Mouse (Mus musculus) thymus, postnatal 0 days (tissue): ENCODE data around the gene Ehd1. TPM values are rescaled to one million over a fixed set of nuclear protein-coding genes. Genes with fewer than 3 reads are reported as not detected.
A peak's percentile ranks its signal among the peaks of the same experiment; 100 is the strongest.

ENCODE experiments used
- DNase-seq: peaks from one replicate; pipeline ENCODE4 v3.0.0-alpha.2; 2015; ENCODE audit warnings: low spot score
- polyA plus RNA-seq: library from polyadenylated mRNA; unstranded; fragments of >200 nt; fragmentation: Nextera tagmentation; extraction: Ambion mirVana; gene quantifications from 2 replicates; pipeline ENCODE4 v1.2.1, GENCODE M21; 2015

Gene Ehd1
- 29.5 and 29.9 TPM in 2 replicates for polyA plus RNA-seq

DNA sequence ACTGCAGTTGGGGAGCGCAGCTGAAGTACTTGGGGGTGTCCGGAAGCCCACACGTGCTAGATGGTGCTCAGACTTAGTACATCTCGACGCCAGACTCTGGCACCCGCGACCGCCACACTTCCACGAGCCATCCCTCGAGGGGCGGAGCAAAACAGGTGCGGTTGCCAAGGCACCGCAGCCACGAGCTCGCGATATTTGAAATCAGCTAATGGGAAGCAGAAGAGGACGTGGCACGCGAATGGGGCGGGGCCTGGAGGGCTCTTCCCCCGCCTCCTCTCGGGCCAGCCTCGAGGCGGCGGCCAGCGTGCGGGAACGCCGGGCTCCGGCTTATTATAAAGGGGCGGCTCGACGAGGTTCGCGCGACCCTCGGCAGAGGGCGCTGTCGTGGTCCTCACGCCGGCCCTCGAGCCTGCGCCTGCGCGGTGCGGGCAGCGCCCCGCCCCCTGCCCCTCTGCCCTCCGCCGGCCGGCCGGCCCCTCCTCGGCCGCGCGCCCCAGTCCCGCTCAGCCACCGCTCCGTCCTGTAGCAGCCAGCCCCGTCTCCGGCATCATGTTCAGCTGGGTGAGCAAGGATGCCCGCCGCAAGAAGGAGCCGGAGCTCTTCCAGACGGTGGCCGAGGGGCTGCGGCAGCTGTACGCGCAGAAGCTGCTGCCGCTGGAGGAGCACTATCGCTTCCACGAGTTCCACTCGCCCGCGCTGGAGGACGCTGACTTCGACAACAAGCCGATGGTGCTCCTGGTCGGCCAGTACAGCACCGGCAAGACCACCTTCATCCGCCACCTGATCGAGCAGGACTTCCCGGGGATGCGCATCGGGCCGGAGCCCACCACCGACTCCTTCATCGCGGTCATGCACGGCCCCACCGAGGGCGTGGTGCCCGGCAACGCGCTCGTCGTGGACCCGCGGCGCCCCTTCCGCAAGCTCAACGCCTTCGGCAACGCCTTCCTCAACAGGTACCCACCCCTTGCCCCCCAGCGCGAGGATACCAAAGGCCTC is at the start of gene Ehd1:
Ehd1 (plus strand) TSS at position 300 of the 996 bp plus-strand sequence.
- DNase-seq = peak; percentile 95

DNA sequence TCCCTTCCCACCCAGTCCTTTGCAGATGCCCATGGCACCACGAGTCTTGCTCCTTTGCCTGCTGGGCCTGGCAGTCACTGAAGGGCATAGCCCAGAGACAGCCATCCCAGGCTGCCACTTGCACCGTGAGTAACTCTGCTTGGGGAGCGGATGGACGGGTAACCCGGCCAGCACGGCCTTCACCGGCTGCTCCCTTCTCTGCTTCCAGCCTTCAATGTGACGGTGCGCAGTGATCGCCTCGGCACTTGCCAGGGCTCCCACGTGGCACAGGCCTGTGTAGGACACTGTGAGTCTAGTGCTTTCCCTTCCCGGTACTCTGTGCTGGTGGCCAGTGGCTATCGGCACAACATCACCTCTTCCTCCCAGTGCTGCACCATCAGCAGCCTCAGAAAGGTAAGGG is 49.8 kb upstream of the Ehd1 start:
- DNase-seq = no peak

GRCm38 (mm10) chr19:6227864-6228263 is 48.7 kb upstream of the Ehd1 start:
- no peak for DNase-seq

DNA sequence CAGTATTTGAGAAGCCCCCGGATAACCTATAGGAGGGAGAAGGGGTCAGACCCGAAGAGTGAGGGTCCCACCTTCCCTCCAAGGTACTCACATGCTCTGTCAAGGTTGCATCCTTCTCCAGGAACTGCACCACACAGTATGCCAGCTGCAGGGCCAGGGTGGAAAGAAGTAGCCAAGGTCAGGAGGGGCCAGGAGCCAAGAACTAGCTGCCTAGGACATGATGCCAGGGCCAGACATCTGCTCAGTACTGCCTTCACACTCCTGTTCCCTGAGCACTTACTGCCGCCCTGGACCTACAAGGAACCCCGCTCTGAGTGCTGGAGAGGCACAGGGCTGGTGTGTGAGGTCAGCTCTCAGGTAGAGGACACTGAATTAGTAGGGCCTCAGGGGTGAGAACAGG is 46.1 kb upstream of the Ehd1 start:
- DNase-seq = no peak

DNA sequence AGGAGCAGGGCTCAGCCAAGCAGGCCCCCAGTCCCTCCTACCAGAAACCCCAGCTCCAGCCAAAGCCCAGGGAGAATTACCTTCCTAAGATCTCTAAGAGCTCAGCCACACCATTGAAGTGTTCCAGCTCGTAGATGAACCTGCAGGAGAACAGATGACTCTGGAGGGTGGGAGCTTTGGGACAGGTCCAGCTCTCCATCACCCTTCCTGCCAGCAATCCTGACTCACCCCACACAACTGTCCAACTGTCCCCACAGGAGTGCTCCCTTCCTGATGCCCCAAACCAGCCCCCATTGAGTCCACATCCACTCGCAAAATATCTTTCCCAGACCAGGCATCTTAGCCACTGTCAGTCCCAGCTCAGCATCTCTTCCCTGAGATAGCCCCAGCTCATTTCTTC is 45.5 kb upstream of the Ehd1 start:
- no peak for DNase-seq

GRCm38 (mm10) chr19:6233647-6234046 is 42.9 kb upstream of the Ehd1 start:
- DNase-seq = no peak

DNA sequence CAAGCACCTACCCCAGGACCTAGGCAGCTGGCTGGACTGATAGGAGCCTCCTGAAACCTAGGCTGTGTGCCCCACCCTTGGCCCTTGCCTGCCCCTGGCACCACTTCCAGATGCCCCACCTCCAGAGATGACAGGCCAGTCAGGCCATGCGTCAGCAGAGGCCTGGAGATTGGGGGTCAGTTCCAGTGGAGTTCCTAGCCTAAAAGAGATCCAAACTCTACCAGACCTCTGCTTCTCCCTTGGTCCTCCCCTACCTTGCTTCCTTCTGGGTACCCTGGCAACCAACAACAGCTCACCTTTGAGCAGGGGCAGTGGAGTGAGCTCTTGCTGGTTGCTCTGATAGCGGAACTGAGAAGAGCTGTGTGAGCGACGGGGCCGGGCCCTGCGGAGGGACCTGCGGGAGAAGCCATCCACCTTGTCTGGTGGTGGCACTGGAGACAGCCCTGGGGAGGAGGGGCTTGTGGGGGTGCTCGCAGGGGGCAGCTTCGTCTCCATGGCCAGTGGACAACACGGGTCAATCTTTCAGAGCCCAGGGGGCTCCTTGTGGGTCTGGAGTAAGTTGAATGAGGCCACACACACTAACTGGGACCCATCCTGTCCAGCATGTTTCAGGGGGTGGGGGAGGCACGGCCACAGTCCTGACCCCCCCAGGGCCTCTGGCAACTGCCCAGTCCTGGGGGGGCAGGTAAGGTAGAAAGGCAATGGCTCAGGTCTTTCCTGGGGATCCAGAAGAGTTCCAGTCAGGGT is 42.0 kb upstream of the Ehd1 start:
- no peak for DNase-seq

DNA sequence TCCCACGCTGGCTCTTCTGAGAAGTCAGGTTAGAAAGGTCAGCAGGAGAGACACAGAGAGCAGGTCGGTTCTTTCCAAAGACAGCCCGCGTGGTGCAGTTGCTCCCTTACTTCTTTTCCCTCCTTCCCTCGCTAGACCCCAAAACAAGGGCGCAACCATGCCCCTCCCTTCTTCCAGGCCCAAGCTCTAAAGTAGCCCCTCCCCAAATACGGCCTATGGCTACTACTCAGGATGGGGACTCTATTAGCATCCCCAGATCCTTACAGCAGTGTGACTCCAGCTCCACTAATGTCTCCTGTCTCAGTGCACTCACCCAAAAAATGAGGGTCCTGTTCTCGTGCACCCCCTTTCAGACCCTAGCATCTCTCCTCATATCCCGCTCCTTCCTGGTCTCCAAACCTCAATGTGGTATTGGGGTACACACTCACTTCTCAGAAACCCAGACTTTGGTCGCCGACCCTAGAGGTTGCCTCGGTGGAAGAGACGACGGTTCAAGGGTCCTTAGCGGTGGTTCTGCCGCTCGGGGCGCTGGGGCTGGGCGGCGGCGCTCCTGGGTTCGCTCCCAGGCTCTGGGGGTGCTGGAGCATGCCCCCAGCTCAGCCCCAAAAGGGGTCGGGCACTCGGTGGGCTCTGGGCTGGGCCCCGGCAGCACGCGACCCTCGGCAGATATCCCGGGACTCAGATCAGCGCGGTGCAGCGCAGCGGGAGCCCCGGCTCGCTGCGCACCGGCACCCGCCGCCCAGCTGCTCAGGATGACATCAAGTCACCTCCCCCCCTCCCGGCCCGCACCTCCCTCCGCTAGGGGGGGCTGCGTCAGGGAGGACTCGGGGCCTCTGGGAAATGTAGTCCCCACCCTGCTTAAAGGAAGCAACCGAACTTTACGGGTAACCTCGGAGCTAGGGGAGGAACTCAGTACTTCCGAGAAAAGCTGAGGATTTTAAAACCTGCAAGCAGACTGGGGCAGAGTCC is 41.2 kb upstream of the Ehd1 start, which contains the start of gene Ppp2r5b:
Ppp2r5b (minus strand) TSS at position 789 of the 969 bp plus-strand sequence.
- peak; percentile 96 for DNase-seq

- DNase-seq = peak; percentile 87
Measured at GRCm38 (mm10) chr19:6236053-6236441, 40.5 kb upstream of the Ehd1 start.

- no peak for DNase-seq
Measured at GRCm38 (mm10) chr19:6236842-6237241, 39.7 kb upstream of the Ehd1 start.

DNA sequence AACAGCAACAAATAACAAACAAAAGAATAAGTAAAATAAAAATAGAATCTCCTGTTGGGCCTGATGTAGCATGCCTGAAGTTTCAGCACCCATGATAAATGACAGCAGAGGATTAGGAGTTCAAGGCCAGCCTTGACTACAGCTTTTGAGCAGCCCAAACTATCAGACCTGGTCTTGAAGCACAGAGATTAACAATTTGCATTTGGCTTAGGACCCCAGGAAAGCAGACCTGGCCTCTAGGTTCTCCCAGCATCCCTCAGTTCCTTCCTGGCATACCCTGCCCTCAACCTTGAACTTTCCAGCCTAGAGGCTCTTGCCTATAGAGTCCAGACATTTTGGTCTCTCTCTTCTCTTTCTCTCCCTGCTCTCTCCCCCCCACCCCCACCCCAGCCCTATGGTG is 37.8 kb upstream of the Ehd1 start:
- DNase-seq = no peak

DNA sequence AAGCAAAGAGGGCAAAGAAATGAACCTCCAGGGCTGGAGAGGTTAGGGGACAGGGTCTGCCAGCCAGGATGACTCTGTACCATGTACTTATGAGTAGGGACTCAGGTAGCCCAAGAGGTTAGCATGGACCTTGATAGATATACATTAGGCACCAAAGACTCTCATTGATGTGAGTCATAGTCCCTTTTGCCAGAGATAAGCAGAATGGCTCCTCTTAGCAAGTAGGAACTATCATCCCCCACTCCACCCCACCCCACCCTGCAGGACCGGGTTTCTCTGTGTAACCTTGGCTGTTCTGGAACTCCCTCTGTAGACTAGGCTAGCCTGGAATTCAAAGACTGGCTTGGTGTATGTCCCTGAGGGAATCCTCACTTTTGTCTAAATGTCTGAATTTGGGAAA is 36.4 kb upstream of the Ehd1 start:
- no peak for DNase-seq

- no peak for DNase-seq
Measured at GRCm38 (mm10) chr19:6240725-6241124, 35.8 kb upstream of the Ehd1 start.

DNA sequence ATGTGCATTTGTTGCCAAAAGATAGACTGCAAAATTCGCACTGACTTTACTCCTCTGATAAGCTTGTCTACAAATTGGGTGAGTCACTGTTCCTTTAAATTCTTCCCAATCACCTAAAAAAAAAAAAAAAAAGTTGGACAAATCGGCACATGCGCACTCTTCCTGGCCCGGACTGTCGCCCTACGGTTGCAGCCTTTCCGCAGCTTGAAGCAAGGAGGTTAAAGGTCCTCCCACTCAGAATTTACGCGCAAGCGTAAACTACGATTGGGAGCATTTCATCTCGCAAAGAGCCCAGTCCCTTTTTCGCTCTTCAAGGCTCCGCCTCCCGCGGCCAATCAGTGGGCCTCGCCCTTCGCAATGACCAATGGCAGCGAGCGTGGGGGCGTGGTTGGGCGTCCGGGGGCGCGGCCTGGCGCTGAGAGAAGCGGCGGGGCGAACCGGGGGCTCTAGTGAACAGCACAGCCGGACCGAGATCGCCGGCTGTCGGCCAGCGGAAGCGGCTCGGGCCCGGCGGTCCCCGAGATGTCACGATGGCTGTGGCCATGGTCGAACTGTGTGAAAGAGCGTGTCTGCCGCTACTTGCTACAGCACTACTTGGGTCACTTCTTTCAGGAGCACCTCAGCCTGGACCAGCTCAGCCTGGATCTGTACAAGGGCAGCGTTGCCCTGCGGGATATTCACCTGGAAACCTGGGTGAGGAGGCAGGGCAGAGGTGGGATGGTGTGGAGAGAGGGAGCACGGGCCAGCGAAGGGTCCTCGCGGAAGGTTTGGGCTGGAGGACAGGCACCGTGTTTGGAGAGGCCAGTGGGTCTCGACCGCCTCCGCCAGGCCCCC is 35.0 kb upstream of the Ehd1 start, which contains the start of gene Atg2a:
Atg2a (plus strand) TSS at position 395 of the 834 bp plus-strand sequence.
- DNase-seq = peak; percentile 99

- peak; percentile 78 for DNase-seq
Measured at GRCm38 (mm10) chr19:6242281-6242680, 34.2 kb upstream of the Ehd1 start.

DNA sequence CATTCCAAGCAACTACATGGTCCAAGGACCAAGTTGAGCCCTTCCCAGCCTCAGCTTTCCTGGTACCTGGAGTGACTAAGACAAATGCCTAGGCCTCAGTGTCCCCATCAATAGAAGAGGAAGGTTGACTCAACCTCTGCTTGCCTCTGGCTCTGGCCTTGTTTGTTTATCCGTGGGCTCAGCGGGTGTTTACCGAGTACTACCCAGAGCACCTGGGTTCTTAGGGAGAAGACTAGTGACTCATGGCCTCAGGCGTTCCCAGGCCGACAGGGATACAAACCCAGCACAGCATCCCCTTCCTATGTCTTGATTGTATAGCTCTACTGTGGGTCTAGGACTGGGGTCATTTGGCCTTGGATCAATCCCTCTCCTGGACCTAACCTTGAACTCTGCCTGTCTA is 33.3 kb upstream of the Ehd1 start:
- DNase-seq = no peak

DNA sequence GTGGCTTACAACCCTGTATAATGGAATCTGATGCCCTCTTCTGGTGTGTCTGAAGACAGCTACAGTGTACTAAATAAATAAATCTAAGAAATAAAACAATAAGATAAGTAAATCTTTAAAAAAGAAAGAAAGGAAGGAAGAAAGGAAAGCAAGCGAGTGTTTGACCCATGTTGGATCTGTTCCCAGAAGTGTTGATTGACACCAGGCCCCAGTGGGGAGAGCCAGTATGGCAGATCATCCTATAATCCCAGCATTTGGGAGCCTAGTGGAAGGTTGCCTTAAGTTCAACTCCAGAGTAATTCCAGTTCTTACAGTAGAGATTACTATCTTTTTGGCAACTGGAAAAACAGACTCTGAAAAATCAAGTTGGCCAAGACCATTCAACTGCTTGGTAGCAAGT is 30.7 kb upstream of the Ehd1 start:
- no peak for DNase-seq

- DNase-seq = no peak
Measured at GRCm38 (mm10) chr19:6247526-6248300, 28.8 kb upstream of the Ehd1 start.

DNA sequence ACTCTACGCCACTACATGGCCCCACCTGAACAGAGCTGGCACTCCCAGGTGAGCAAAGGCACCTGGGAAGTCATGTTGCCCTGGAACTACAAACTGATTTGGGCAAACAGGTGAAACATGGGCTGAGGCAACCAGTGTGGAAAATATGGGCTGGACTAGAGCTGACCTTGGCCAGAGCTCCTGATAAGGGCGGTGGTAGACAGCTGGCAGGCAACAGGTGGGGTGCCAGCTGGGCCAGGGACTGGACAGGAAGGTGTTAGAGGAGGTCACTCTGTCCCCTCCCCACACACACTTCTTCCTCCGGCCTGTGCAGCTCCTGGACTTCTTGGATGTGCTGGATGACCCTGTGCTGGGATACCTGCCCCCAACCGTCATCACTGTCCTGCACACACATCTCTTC is 23.5 kb upstream of the Ehd1 start:
- no peak for DNase-seq
